Mouse (Mus musculus): ENCODE results near the gene Bglap. TPM values are rescaled to one million over a fixed set of nuclear protein-coding genes. Genes with fewer than 3 reads are reported as not detected.

Gene Bglap
- polyA plus RNA-seq, 1 experiment from 2014 or later, result not detected

DNA sequence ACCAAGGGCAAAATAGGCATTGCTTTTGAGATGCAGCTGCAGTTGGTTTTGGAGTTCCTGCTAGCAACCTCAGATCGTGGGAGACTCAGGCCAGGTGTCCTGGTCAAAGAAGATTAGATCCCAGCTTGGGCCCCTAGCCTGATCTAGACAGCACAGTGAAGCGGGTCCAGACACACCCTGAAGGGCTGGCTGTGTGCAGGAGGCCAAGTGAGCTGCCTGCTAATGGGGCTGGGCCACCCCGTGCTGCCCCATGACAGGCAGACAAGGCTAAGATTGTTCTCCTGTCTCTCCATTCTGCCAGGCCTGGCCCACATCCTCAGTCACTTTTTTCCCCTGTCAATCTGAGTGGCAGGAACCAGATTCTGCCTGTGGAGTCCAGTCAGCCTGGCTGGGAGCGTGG lies 20.6 kb downstream of the Bglap start:
- peaks cover 13% of the 10 kb centered on the region for H3K27me3 ChIP-seq
- peaks cover 18% of the 10 kb centered on the region for H3K4me1 ChIP-seq
- H3K4me3 ChIP-seq, result no peak overlapping the region
- H3K36me3 ChIP-seq, result peaks cover 37% of the 10 kb centered on the region
- H3K27ac ChIP-seq, result peak overlapping the region; percentile 35; the same call in 1 of the 2 replicates
- H3K9me3 ChIP-seq, result no peaks in the 10 kb centered on the region
- no peak overlapping the region for H3K9ac ChIP-seq
- WGBS, result 49% methylated on average over 4 of the region's 4 CpGs
- no peak overlapping the region for H3K4me2 ChIP-seq
- 0 out of 2 replicates have a peak, but pooled peaks have one; percentile 3 for ATAC-seq (ENCODE audit: borderline replicate concordance, extremely low read depth, low FRiP score, low TSS enrichment)

DNA sequence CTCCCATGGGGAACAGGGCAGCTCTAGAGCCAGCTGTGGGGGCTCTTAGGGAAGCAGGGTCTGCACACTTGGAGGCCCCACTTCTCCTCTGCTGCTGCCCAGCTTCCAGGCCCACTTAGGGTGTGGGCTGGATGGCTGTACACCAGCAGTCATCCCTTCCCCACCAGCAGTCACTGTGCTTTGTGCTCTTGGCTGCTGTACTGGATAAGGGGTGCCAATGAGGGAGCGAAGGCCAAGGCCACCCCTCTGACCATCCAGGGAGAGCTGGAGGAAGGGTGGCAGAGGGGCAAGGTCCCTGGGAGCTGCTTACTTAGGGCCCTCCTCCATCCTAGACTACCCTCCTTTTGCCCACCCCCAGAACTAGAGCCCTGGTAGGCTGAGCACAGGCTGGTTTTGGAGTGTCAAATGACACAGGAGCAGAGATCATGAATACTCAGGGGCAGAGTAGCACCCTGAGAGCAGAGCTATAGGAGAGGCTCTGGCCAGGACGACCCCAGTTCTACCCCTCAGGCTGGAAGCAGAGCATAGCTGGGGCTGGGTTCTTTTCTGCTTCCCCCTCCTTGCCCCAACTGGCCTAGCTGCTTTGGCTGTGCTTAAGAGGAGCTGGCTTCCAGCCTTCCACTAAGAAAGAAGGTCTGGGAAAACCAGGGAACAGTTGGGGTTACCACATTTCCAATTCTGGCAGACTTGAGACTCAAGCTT lies 22.5 kb downstream of the Bglap start:
- no peak overlapping the region for H3K9ac ChIP-seq
- peaks cover 13% of the 10 kb centered on the region for H3K27me3 ChIP-seq
- H3K4me1 ChIP-seq, result peaks cover 15% of the 10 kb centered on the region
- H3K36me3 ChIP-seq, result peaks cover 55% of the 10 kb centered on the region
- WGBS, result 84% methylated on average over 2 of the region's 2 CpGs
- no peak for ATAC-seq (ENCODE audit: borderline replicate concordance, extremely low read depth, low FRiP score, low TSS enrichment)
- H3K27ac ChIP-seq, result no peak overlapping the region
- no peak overlapping the region for H3K4me3 ChIP-seq
- H3K4me2 ChIP-seq, result no peak overlapping the region
- H3K9me3 ChIP-seq, result no peaks in the 10 kb centered on the region

DNA sequence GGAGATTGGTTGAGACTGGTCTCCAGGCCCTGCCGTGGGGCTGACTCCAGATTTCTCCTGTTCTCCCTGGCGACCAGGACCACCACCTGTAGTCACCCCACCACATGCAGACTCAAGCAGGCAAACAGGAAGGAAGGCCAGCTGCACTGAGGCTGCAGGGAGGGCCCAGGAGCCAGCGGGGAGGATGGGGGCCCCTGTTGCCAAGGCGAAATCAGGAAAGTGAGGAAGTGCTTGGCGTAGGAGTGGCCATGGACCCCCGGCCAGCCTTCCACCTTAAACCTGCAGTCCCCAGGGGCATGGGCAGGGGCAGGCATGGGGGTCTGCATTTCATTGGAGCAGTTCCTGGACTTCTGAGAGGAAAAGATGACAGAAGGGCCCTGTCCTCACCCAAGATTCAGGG lies 23.2 kb downstream of the Bglap start:
- Histone ChIP-seq H3K4me2 (no peak overlapping the region), H3K36me3 (peaks cover 62% of the 10 kb centered on the region), H3K4me1 (peaks cover 15% of the 10 kb centered on the region), H3K27me3 (peaks cover 11% of the 10 kb centered on the region), H3K9me3 (no peaks in the 10 kb centered on the region), H3K27ac (no peak overlapping the region), H3K4me3 (no peak overlapping the region), H3K9ac (no peak overlapping the region)
- no peak for ATAC-seq (ENCODE audit: borderline replicate concordance, extremely low read depth, low FRiP score, low TSS enrichment)
- WGBS, result 64% methylated on average over 6 of the region's 6 CpGs

DNA sequence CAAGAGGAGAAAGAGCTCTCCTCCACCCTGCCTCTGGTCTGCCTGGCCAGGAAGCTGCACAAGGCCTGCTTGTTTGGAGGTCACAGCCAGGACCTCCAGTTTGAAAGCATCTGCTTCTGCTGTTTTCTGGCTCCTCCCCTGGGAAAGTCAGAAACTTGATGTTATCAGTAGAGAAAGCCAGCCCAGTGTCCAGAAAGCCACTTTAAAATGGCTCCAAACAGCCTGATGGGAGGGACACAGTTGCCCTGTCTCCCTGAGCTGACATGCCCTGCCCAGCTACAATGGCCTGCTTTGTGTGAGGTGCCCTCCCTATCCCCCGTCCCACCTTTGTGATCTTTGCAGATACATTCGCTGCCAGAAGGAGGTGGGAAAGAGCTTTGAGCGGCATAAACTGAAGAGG lies 24.3 kb downstream of the Bglap start:
- no peak overlapping the region for H3K4me2 ChIP-seq
- H3K4me1 ChIP-seq, result peaks cover 15% of the 10 kb centered on the region
- H3K27me3 ChIP-seq, result no peaks in the 10 kb centered on the region
- no peak for ATAC-seq (ENCODE audit: borderline replicate concordance, extremely low read depth, low FRiP score, low TSS enrichment)
- H3K9ac ChIP-seq, result no peak overlapping the region
- H3K36me3 ChIP-seq, result peaks cover 73% of the 10 kb centered on the region
- H3K4me3 ChIP-seq, result no peak overlapping the region
- H3K27ac ChIP-seq, result no peak overlapping the region
- 59% methylated on average over 3 of the region's 3 CpGs for WGBS
- no peaks in the 10 kb centered on the region for H3K9me3 ChIP-seq

DNA sequence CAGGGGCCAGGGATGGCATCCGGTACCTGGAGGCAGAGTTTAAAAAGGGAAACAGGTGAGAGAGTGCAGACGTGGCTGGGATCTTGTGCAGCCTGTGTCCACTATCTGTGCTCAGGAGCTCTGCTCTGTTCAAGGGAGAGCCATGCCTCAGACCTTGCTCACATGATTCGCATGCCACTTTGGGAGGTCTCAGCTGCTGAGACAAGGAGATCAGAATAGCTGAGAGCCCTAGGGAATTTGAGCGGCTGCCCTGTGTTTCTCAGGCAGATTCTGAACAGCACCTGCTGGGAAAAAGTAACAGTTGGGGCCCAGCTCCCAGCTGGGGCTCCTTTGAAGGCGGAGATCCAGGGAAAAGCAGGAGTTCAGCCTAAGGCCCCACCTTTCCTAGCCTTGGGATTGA lies 24.7 kb downstream of the Bglap start:
- no peak overlapping the region for H3K27ac ChIP-seq
- H3K4me2 ChIP-seq, result no peak overlapping the region
- 72% methylated on average over 5 of the region's 5 CpGs for WGBS
- peaks cover 10% of the 10 kb centered on the region for H3K4me1 ChIP-seq
- H3K9ac ChIP-seq, result no peak overlapping the region
- ATAC-seq (ENCODE audit: borderline replicate concordance, extremely low read depth, low FRiP score, low TSS enrichment), result no peak
- H3K36me3 ChIP-seq, result peaks cover 77% of the 10 kb centered on the region
- H3K27me3 ChIP-seq, result no peaks in the 10 kb centered on the region
- no peaks in the 10 kb centered on the region for H3K9me3 ChIP-seq
- H3K4me3 ChIP-seq, result no peak overlapping the region

GRCm38 (mm10) chr3:88354396-88355165 lies 29.7 kb downstream of the Bglap start:
- H3K9ac ChIP-seq, result no peak overlapping the region
- no peak overlapping the region for H3K4me2 ChIP-seq
- 89% methylated on average over 8 of the region's 8 CpGs for WGBS
- H3K27me3 ChIP-seq, result no peaks in the 10 kb centered on the region
- H3K4me1 ChIP-seq, result no peaks in the 10 kb centered on the region
- H3K27ac ChIP-seq, result no peak overlapping the region
- ATAC-seq (ENCODE audit: borderline replicate concordance, extremely low read depth, low FRiP score, low TSS enrichment), result no peak
- peaks cover 97% of the 10 kb centered on the region for H3K36me3 ChIP-seq
- no peaks in the 10 kb centered on the region for H3K9me3 ChIP-seq
- no peak overlapping the region for H3K4me3 ChIP-seq

- H3K9ac ChIP-seq, result no peak overlapping the region
- no peaks in the 10 kb centered on the region for H3K4me1 ChIP-seq
- H3K4me3 ChIP-seq, result no peak overlapping the region
- H3K36me3 ChIP-seq, result peaks cover 97% of the 10 kb centered on the region
- no peak overlapping the region for H3K4me2 ChIP-seq
- WGBS, result 80% methylated on average over 9 of the region's 9 CpGs
- H3K27me3 ChIP-seq, result no peaks in the 10 kb centered on the region
- no peak for ATAC-seq (ENCODE audit: borderline replicate concordance, extremely low read depth, low FRiP score, low TSS enrichment)
- H3K9me3 ChIP-seq, result no peaks in the 10 kb centered on the region
- H3K27ac ChIP-seq, result no peak overlapping the region
Observed at GRCm38 (mm10) chr3:88352907-88353306, 31.4 kb downstream of the Bglap start.

DNA sequence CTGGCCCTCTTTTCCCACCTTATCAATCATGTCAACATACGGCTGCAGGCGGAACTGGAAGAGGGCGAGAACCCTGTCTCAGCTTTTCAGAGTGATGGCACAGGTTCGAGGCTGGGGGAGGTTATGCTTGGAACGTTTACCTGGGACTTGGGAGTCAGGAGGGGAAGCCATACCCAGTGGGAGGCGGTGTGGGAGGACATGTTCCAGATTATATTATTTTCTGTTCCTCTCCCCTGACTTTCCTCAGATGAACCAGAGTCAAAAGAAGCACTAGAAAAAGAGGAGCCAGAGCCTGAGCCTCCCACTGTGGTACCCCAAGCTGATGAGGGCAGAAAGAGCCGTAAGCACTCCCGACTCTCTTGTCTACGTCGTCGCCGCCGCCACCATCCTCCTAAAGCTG lies 33.5 kb downstream of the Bglap start:
- Histone ChIP-seq H3K4me3 (no peak overlapping the region), H3K9me3 (no peaks in the 10 kb centered on the region), H3K36me3 (peaks cover 98% of the 10 kb centered on the region), H3K4me1 (no peaks in the 10 kb centered on the region), H3K4me2 (no peak overlapping the region), H3K27me3 (no peaks in the 10 kb centered on the region), H3K27ac (no peak overlapping the region), H3K9ac (no peak overlapping the region)
- 81% methylated on average over 13 of the region's 13 CpGs for WGBS
- ATAC-seq (ENCODE audit: borderline replicate concordance, extremely low read depth, low FRiP score, low TSS enrichment), result no peak

- ATAC-seq (ENCODE audit: borderline replicate concordance, extremely low read depth, low FRiP score, low TSS enrichment), result no peak
- peaks cover 23% of the 10 kb centered on the region for H3K4me1 ChIP-seq
- H3K9ac ChIP-seq, result no peak overlapping the region
- no peak overlapping the region for H3K4me2 ChIP-seq
- WGBS, result 71% methylated on average over 3 of the region's 3 CpGs
- peaks cover 28% of the 10 kb centered on the region for H3K36me3 ChIP-seq
- H3K4me3 ChIP-seq, result no peak overlapping the region
- H3K9me3 ChIP-seq, result no peaks in the 10 kb centered on the region
- no peak overlapping the region for H3K27ac ChIP-seq
- no peaks in the 10 kb centered on the region for H3K27me3 ChIP-seq
Observed at GRCm38 (mm10) chr3:88339006-88339405, 45.3 kb downstream of the Bglap start.

DNA sequence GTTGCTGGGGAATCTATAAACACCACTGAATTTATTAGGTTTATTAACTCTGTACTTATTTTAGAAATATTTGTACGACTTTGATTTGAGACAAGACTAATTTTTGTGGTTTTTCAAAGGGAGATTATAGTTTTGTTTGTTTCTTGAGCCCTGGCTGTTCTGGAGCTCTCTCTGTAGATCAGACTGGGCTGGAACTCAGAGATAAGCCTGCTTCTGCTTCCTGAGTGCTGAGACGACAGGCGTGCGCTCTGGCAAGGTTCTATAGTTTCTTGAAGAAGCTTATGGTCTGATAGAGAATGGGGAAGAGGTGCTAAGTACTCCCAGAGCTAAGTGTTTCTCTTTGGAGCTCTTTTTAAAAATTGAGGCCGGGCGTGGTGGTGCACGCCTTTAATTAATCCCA lies 45.9 kb downstream of the Bglap start:
- WGBS, result 89% methylated on average over 7 of the region's 7 CpGs
- H3K27me3 ChIP-seq, result no peaks in the 10 kb centered on the region

GRCm38 (mm10) chr3:88337367-88338020 lies 46.8 kb downstream of the Bglap start:
- Histone ChIP-seq H3K9ac (no peak overlapping the region), H3K4me3 (peak overlapping the region; percentile 82), H3K9me3 (no peaks in the 10 kb centered on the region), H3K27me3 (no peaks in the 10 kb centered on the region), H3K4me2 (peak overlapping the region; percentile 71; the same call in 1 of the 2 replicates), H3K36me3 (peaks cover 13% of the 10 kb centered on the region), H3K27ac (no peak overlapping the region), H3K4me1 (peaks cover 23% of the 10 kb centered on the region)
- ATAC-seq (ENCODE audit: borderline replicate concordance, extremely low read depth, low FRiP score, low TSS enrichment), result no peak
- 70% methylated on average over 11 of the region's 11 CpGs for WGBS

More for the DNA sequence above, 45.9 kb downstream of the Bglap start:
- H3K27ac ChIP-seq, result no peak overlapping the region
- no peak overlapping the region for H3K9ac ChIP-seq
- H3K9me3 ChIP-seq, result no peaks in the 10 kb centered on the region
- H3K4me2 ChIP-seq, result no peak overlapping the region
- H3K4me3 ChIP-seq, result no peak overlapping the region
- peaks cover 23% of the 10 kb centered on the region for H3K4me1 ChIP-seq
- no peak for ATAC-seq (ENCODE audit: borderline replicate concordance, extremely low read depth, low FRiP score, low TSS enrichment)
- peaks cover 22% of the 10 kb centered on the region for H3K36me3 ChIP-seq
